Mouse (Mus musculus): ENCODE measurements around the gene Ano6. TPM values are rescaled to one million over a fixed set of nuclear protein-coding genes. Genes with fewer than 3 reads are reported as not detected.
A peak's percentile ranks its signal among the peaks of the same experiment; 100 is the strongest.

The Ano6 gene
- polyA plus RNA-seq, 1 experiment from 2014 or later = 8.4 TPM

- 35% methylated on average over 9 of the region's 9 CpGs for WGBS (ENCODE audit: insufficient replicate concordance)
- no peak overlapping the region for H3K4me2 ChIP-seq
- peaks cover 45% of the 10 kb centered on the region for H3K4me1 ChIP-seq (replicated peaks)
- no peaks in the 10 kb centered on the region for H3K27me3 ChIP-seq
- no peak overlapping the region for H3K27ac ChIP-seq (replicated peaks)
- no peak for ATAC-seq (ENCODE audit: insufficient read depth)
- H3K9ac ChIP-seq = no peak overlapping the region
- H3K4me3 ChIP-seq (replicated peaks) = no peak overlapping the region
- H3K36me3 ChIP-seq (replicated peaks) = 0 out of 2 replicates have a peak, but pooled peaks cover 11% of the 10 kb centered on the region
- no peaks in the 10 kb centered on the region for H3K9me3 ChIP-seq (replicated peaks)
Observed at GRCm38 (mm10) chr15:95920047-95920446, 129.4 kb downstream of the Ano6 start.

GRCm38 (mm10) chr15:95921072-95921471 lies 130.4 kb downstream of the Ano6 start:
- no peaks in the 10 kb centered on the region for H3K27me3 ChIP-seq
- no peak overlapping the region for H3K27ac ChIP-seq (replicated peaks)
- H3K4me3 ChIP-seq (replicated peaks) = no peak overlapping the region
- H3K9ac ChIP-seq = no peak overlapping the region
- no peaks in the 10 kb centered on the region for H3K9me3 ChIP-seq (replicated peaks)
- 0 out of 2 replicates have a peak, but pooled peaks cover 9% of the 10 kb centered on the region for H3K36me3 ChIP-seq (replicated peaks)
- H3K4me1 ChIP-seq (replicated peaks) = peaks cover 55% of the 10 kb centered on the region
- no peak overlapping the region for H3K4me2 ChIP-seq
- no peak for ATAC-seq (ENCODE audit: insufficient read depth)
- 73% methylated on average over 3 of the region's 3 CpGs for WGBS (ENCODE audit: insufficient replicate concordance)

GRCm38 (mm10) chr15:95921639-95922038 lies 131.0 kb downstream of the Ano6 start:
- H3K27me3 ChIP-seq = no peaks in the 10 kb centered on the region

GRCm38 (mm10) chr15:95922558-95922957 lies 131.9 kb downstream of the Ano6 start:
- Histone ChIP-seq H3K4me1 (replicated peaks) (peaks cover 43% of the 10 kb centered on the region), H3K9ac (no peak overlapping the region), H3K4me2 (no peak overlapping the region), H3K36me3 (replicated peaks) (0 out of 2 replicates have a peak, but pooled peaks cover 8% of the 10 kb centered on the region), H3K9me3 (replicated peaks) (no peaks in the 10 kb centered on the region), H3K27ac (replicated peaks) (no peak overlapping the region), H3K27me3 (no peaks in the 10 kb centered on the region), H3K4me3 (replicated peaks) (no peak overlapping the region)
- no peak for ATAC-seq (ENCODE audit: insufficient read depth)
- WGBS (ENCODE audit: insufficient replicate concordance) = 75% methylated on average over 6 of the region's 6 CpGs

More at GRCm38 (mm10) chr15:95921639-95922038, 131.0 kb downstream of the Ano6 start:
- Histone ChIP-seq H3K4me1 (replicated peaks) (peaks cover 52% of the 10 kb centered on the region), H3K4me3 (replicated peaks) (no peak overlapping the region), H3K36me3 (replicated peaks) (0 out of 2 replicates have a peak, but pooled peaks cover 8% of the 10 kb centered on the region), H3K4me2 (no peak overlapping the region), H3K9me3 (replicated peaks) (no peaks in the 10 kb centered on the region), H3K27ac (replicated peaks) (no peak overlapping the region), H3K9ac (no peak overlapping the region)
- no peak for ATAC-seq (ENCODE audit: insufficient read depth)
- 62% methylated on average over 4 of the region's 4 CpGs for WGBS (ENCODE audit: insufficient replicate concordance)

- H3K36me3 ChIP-seq (replicated peaks) = 0 out of 2 replicates have a peak, but pooled peaks cover 4% of the 10 kb centered on the region
- no peaks in the 10 kb centered on the region for H3K27me3 ChIP-seq
- WGBS (ENCODE audit: insufficient replicate concordance) = 40% methylated on average over 8 of the region's 8 CpGs
- H3K4me2 ChIP-seq = no peak overlapping the region
- H3K9me3 ChIP-seq (replicated peaks) = no peaks in the 10 kb centered on the region
- no peak overlapping the region for H3K4me3 ChIP-seq (replicated peaks)
- H3K27ac ChIP-seq (replicated peaks) = no peak overlapping the region
- H3K4me1 ChIP-seq (replicated peaks) = peaks cover 21% of the 10 kb centered on the region
- peak; percentile 48; the same call in 1 of the 2 replicates for ATAC-seq (ENCODE audit: insufficient read depth)
- no peak overlapping the region for H3K9ac ChIP-seq
Observed at GRCm38 (mm10) chr15:95925334-95925986, 134.8 kb downstream of the Ano6 start.

GRCm38 (mm10) chr15:95929087-95929486 lies 138.4 kb downstream of the Ano6 start:
- no peaks in the 10 kb centered on the region for H3K27me3 ChIP-seq
- no peak for ATAC-seq (ENCODE audit: insufficient read depth)
- H3K27ac ChIP-seq (replicated peaks) = no peak overlapping the region
- no peak overlapping the region for H3K4me2 ChIP-seq
- H3K4me3 ChIP-seq (replicated peaks) = no peak overlapping the region
- H3K9me3 ChIP-seq (replicated peaks) = no peaks in the 10 kb centered on the region
- peaks cover 13% of the 10 kb centered on the region; the same call in 1 of the 2 replicates for H3K36me3 ChIP-seq (replicated peaks)
- peaks cover 11% of the 10 kb centered on the region for H3K4me1 ChIP-seq (replicated peaks)
- no peak overlapping the region for H3K9ac ChIP-seq
- 82% methylated on average over 6 of the region's 6 CpGs for WGBS (ENCODE audit: insufficient replicate concordance)

GRCm38 (mm10) chr15:95931013-95931775 lies 140.6 kb downstream of the Ano6 start:
- Histone ChIP-seq H3K9ac (no peak overlapping the region), H3K4me1 (replicated peaks) (no peaks in the 10 kb centered on the region), H3K4me3 (replicated peaks) (no peak overlapping the region), H3K4me2 (no peak overlapping the region), H3K36me3 (replicated peaks) (peaks cover 13% of the 10 kb centered on the region; the same call in 1 of the 2 replicates), H3K27ac (replicated peaks) (no peak overlapping the region), H3K9me3 (replicated peaks) (no peaks in the 10 kb centered on the region), H3K27me3 (no peaks in the 10 kb centered on the region)
- 78% methylated on average over 16 of the region's 16 CpGs for WGBS (ENCODE audit: insufficient replicate concordance)
- ATAC-seq (ENCODE audit: insufficient read depth) = no peak

GRCm38 (mm10) chr15:95932358-95932757 lies 141.7 kb downstream of the Ano6 start:
- H3K4me3 ChIP-seq (replicated peaks) = no peak overlapping the region
- no peaks in the 10 kb centered on the region for H3K9me3 ChIP-seq (replicated peaks)
- WGBS (ENCODE audit: insufficient replicate concordance) = 84% methylated on average over 5 of the region's 5 CpGs
- no peak overlapping the region for H3K27ac ChIP-seq (replicated peaks)
- no peak overlapping the region for H3K4me2 ChIP-seq
- ATAC-seq (ENCODE audit: insufficient read depth) = no peak
- H3K36me3 ChIP-seq (replicated peaks) = peaks cover 13% of the 10 kb centered on the region; the same call in 1 of the 2 replicates
- no peaks in the 10 kb centered on the region for H3K4me1 ChIP-seq (replicated peaks)
- no peaks in the 10 kb centered on the region for H3K27me3 ChIP-seq
- no peak overlapping the region for H3K9ac ChIP-seq

GRCm38 (mm10) chr15:95935141-95935540 lies 144.5 kb downstream of the Ano6 start:
- Histone ChIP-seq H3K27me3 (no peaks in the 10 kb centered on the region), H3K4me2 (no peak overlapping the region), H3K27ac (replicated peaks) (no peak overlapping the region), H3K9me3 (replicated peaks) (no peaks in the 10 kb centered on the region), H3K4me1 (replicated peaks) (no peaks in the 10 kb centered on the region), H3K4me3 (replicated peaks) (no peak overlapping the region), H3K9ac (no peak overlapping the region), H3K36me3 (replicated peaks) (peaks cover 26% of the 10 kb centered on the region)
- WGBS (ENCODE audit: insufficient replicate concordance) = 80% methylated on average over 11 of the region's 11 CpGs
- no peak for ATAC-seq (ENCODE audit: insufficient read depth)

GRCm38 (mm10) chr15:95943470-95943869 lies 152.8 kb downstream of the Ano6 start:
- 55% methylated on average over 4 of the region's 4 CpGs for WGBS (ENCODE audit: insufficient replicate concordance)
- H3K4me3 ChIP-seq (replicated peaks) = no peak overlapping the region
- 0 out of 2 replicates have a peak, but pooled peaks have one; percentile 45 for ATAC-seq (ENCODE audit: insufficient read depth)

GRCm38 (mm10) chr15:95944299-95944698 lies 153.7 kb downstream of the Ano6 start:
- H3K4me1 ChIP-seq (replicated peaks) = no peaks in the 10 kb centered on the region
- H3K27me3 ChIP-seq = no peaks in the 10 kb centered on the region
- H3K27ac ChIP-seq (replicated peaks) = no peak overlapping the region
- no peak for ATAC-seq (ENCODE audit: insufficient read depth)
- WGBS (ENCODE audit: insufficient replicate concordance) = 74% methylated on average over 6 of the region's 6 CpGs
- no peak overlapping the region for H3K9ac ChIP-seq
- peaks cover 5% of the 10 kb centered on the region for H3K36me3 ChIP-seq (replicated peaks)
- H3K9me3 ChIP-seq (replicated peaks) = no peaks in the 10 kb centered on the region
- H3K4me2 ChIP-seq = no peak overlapping the region
- no peak overlapping the region for H3K4me3 ChIP-seq (replicated peaks)

More at GRCm38 (mm10) chr15:95943470-95943869, 152.8 kb downstream of the Ano6 start:
- Histone ChIP-seq H3K4me2 (no peak overlapping the region), H3K27ac (replicated peaks) (no peak overlapping the region), H3K9ac (no peak overlapping the region), H3K36me3 (replicated peaks) (peaks cover 13% of the 10 kb centered on the region), H3K27me3 (no peaks in the 10 kb centered on the region), H3K9me3 (replicated peaks) (no peaks in the 10 kb centered on the region), H3K4me1 (replicated peaks) (no peaks in the 10 kb centered on the region)

All from liver, embryonic 15.5 days (tissue).